Mouse (Mus musculus): ENCODE measurements around the gene Sox30.

- TF ChIP-seq CTCF (IDR thresholded peaks at IDR 0.05; ENCODE audit: extremely low read depth, insufficient read depth, insufficient read length, insufficient replicate concordance) (0 out of 2 replicates have a peak, but pooled peaks have one; percentile 3), POLR2A (IDR thresholded peaks at IDR 0.05; ENCODE audit: low read depth, low read length) (peak; percentile 4)
These were observed 24.9 kb upstream of the Sox30 start, which contains the start of gene Thg1l for GRCm38 (mm10) chr11:45955127-45955627.

Data from spleen, adult 2 months (tissue).